Mouse (Mus musculus): ENCODE measurements around the gene 1810049J17Rik.

Gene 1810049J17Rik

GRCm38 (mm10) chr15:12307114-12307513 lies 14.6 kb downstream of the 1810049J17Rik start:
- no peak for DNase-seq (ENCODE audit: low read depth)

DNA sequence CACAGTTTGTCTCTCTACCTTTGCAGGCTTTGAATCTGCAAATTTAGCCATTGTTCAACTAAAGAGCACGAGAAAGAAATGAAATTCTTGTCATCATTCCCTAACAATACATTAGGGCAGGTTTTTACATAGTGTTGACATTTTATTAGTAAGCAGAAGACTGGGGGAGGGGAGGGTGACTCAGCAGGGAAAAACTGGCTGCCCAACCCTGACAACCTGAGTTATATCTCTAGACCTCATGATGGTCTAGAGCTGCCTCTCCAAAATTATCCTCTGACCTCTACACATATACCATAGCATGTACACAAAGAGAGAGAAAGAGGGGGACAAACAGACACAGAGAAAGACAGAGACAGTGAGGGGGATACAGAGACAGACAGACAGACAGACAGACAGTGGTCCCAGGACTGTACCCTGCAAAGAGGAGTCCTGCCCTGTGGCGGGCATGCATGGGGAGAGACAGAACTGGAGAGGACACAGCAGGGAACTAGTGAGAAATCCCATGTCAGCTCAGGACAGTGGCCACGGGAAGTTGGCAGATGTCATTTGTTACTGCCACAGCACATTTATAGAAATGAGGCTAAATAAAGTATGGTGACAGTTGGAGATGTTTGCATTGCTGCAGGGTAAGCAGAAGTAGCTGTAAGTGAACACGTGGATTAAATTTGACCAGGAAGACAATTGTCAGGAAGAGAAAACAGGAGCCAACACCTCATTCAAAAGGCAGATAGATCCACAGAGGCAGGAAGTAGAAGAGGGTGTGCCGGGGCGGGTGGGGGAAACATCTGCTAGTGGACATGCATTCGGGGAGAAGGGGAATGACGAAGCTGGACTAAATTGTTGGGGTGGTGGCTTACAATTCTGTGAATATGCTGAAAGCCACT lies 15.3 kb downstream of the 1810049J17Rik start:
- DNase-seq (ENCODE audit: low read depth) = no peak

DNA sequence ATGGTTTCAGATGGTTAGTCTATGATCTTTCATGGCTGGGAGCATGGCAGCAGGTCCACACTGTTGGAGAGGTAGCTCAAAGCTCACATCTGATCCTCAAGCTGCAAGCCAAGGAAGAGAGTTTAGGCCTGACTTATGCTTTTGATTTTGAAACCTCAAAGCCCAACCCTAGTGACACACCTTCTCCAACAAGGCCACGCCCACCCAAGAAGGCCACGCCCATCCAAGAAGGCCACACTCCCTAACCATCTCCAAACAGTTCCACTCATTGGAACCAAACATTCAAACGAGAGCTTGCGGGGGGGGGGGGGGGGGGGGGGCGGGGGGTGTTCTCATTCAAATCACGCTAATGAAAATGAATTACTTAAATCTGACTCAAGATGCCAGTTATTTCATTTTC lies 19.9 kb downstream of the 1810049J17Rik start:
- DNase-seq (ENCODE audit: low read depth) = no peak

GRCm38 (mm10) chr15:12298231-12298737 lies 23.4 kb downstream of the 1810049J17Rik start:
- no peak for DNase-seq (ENCODE audit: low read depth)

- no peak for DNase-seq (ENCODE audit: low read depth)
Observed at GRCm38 (mm10) chr15:12296228-12296627, 25.5 kb downstream of the 1810049J17Rik start.

- no peak for DNase-seq (ENCODE audit: low read depth)
Observed at GRCm38 (mm10) chr15:12291757-12292156, 29.9 kb downstream of the 1810049J17Rik start.

- no peak for DNase-seq (ENCODE audit: low read depth)
Observed at GRCm38 (mm10) chr15:12290330-12290729, 31.4 kb downstream of the 1810049J17Rik start.

DNA sequence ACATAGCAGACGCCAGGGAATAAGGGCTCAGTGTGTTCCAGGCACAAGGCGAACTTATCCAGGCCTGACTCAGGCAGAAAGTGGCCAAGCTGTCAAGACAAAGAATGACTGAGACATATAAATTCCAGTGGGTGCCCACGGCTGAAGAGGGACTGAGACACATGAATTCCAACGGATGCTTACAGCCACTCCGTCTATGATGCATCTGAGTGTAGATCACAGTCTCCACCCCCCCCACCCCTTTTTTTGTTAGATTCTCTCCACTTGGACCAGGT lies 36.2 kb downstream of the 1810049J17Rik start:
- no peak for DNase-seq (ENCODE audit: low read depth)

GRCm38 (mm10) chr15:12284794-12285534 lies 36.7 kb downstream of the 1810049J17Rik start:
- DNase-seq (ENCODE audit: low read depth) = no peak

GRCm38 (mm10) chr15:12279816-12280215 lies 41.9 kb downstream of the 1810049J17Rik start:
- no peak for DNase-seq (ENCODE audit: low read depth)

DNA sequence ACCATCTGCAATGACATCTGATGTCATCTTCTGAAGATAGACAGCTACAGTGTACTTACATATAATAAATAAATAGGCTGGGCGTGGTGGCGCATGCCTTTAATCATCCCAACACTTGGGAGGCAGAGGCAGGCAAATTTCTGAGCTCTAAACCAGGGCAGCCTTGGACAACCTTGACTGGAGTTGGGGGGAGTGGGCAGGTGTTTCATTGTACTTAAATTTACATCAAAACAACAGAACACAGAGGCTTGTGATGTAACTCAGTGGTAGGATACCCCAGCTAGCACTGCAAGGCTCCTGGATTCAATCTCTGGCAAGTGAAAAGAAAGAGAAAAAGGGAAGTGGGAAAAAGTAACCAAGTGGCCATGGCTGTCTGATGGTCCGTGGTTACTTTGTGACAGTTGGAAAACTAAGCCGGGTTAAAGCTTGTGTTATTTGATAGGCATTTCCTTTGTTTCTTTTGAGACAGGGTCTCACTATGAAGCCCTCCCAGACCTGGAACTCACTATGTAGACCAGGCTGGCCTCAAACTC lies 46.5 kb downstream of the 1810049J17Rik start:
- DNase-seq (ENCODE audit: low read depth) = no peak

DNA sequence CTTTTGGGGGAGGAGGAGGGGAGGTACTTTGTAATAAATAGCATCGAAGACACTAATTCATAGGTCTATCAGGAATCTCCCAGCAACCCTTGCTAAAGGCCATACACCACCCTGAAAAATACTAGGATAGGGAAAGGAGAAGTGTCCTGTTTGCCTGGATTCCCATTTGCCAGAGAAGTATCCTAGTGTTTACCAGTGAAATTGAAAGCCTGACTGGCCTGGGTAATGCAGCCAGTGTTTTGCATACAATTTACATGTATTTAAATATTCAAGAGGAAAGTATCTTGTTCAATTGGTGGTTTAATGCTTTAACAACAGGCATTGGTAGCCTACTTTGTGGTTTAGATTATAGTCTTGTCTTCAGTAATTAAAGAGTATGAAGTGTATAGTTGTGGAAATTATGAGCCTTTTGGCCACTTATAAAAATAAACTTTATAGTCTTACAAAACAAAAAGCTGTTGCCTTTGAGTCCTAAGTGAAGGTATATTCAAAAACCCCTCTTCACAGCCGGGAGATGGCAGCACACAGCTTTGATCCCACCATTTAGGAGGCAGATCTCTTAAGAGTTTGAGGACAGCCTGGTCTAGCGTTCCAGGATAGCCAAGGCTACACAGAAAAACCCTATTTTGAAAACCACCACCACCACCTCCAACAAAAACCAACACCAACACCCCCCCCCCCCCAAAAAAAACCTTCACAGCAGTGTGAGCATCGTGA lies 47.5 kb downstream of the 1810049J17Rik start:
- no peak for DNase-seq (ENCODE audit: low read depth)

- no peak for DNase-seq (ENCODE audit: low read depth)
Observed at GRCm38 (mm10) chr15:12273325-12274052, 48.2 kb downstream of the 1810049J17Rik start.
